Mouse (Mus musculus) spleen, adult 2 months (tissue): Measurements from ENCODE around the gene Sec22c.

Experiments
- CTCF ChIP-seq: fragments of 200-500 bp; IDR thresholded peaks from 2 replicates; pipeline ENCODE4 v1.5.1; 2011; ENCODE audit warnings: mild to moderate bottlenecking, inconsistent platforms; ENCODE audit not compliant: insufficient read depth, insufficient read length, insufficient replicate concordance; ENCODE audit errors: extremely low read depth
- POLR2A ChIP-seq: fragments of 200-500 bp; IDR thresholded peaks from 2 replicates; pipeline ENCODE4 v1.6.1; 2011; ENCODE audit warnings: low read depth, low read length, inconsistent platforms

GRCm38 (mm10) chr9:121717048-121717447 lies 11.8 kb upstream of the Sec22c start:
- TF ChIP-seq CTCF (no peak), POLR2A (no peak)
